Mouse (Mus musculus) forebrain, embryonic 16.5 days (tissue): ENCODE measurements around the gene Ncor2. TPM values are rescaled to one million over a fixed set of nuclear protein-coding genes. Genes with fewer than 3 reads are reported as not detected.

ENCODE experiments used
- ATAC-seq: fragments of 200-750 bp; cut with Nextera tagmentation; 2 replicates; pipeline ENCODE4 v1.8.0; 2017; ENCODE audit warnings: mild to moderate bottlenecking, moderate library complexity
- H3K27ac ChIP-seq: fragments of 300-500 bp; sonication (generic); 2 replicates; pipeline ENCODE4 v1.5.1; 2014; ENCODE audit warnings: low read length, control low read depth
- H3K27me3 ChIP-seq: fragments of 300-500 bp; sonication (generic); replicated peaks from 2 replicates; pipeline ENCODE4 v1.6.1; 2014; ENCODE audit warnings: low read length; ENCODE audit not compliant: control insufficient read depth, insufficient read depth
- H3K36me3 ChIP-seq: fragments of 300-500 bp; sonication (generic); 2 replicates; pipeline ENCODE4 v1.6.1; 2014; ENCODE audit not compliant: control insufficient read depth, insufficient read depth
- H3K4me1 ChIP-seq: fragments of 300-500 bp; sonication (generic); replicated peaks from 2 replicates; pipeline ENCODE4 v1.6.1; 2014; ENCODE audit warnings: low read length; ENCODE audit not compliant: control insufficient read depth, insufficient read depth
- H3K4me2 ChIP-seq: fragments of 300-500 bp; sonication (generic); 2 replicates; pipeline ENCODE4 v1.6.1; 2014; ENCODE audit warnings: mild to moderate bottlenecking, low read length, control low read depth
- H3K4me3 ChIP-seq: fragments of 300-500 bp; sonication (generic); replicated peaks from 2 replicates; pipeline ENCODE4 v1.5.1; 2014; ENCODE audit warnings: mild to moderate bottlenecking, low read length, control low read depth
- H3K9ac ChIP-seq: fragments of 300-500 bp; sonication (generic); replicated peaks from 2 replicates; pipeline ENCODE4 v1.6.1; 2014; ENCODE audit warnings: low read depth, low read length, control low read depth
- H3K9me3 ChIP-seq: fragments of 300-500 bp; sonication (generic); 2 replicates; pipeline ENCODE4 v1.6.1; 2016; ENCODE audit warnings: low read length; ENCODE audit not compliant: control insufficient read depth
- WGBS: fragments of 180-500 bp; shearing (Covaris S2); extraction: QIAGEN DNeasy Blood & Tissue Kit; methylation state at CpG from one replicate; pipeline ENCODE4 v1.1.7; 2014; 5-methylcytosine and 5-hydroxymethylcytosine counted together
- polyA plus RNA-seq: library from polyadenylated mRNA; unstranded; fragments of >200 nt; fragmentation: Nextera tagmentation; extraction: Ambion mirVana; gene quantifications from 2 replicates; pipeline ENCODE4 v1.2.1, GENCODE M21; 2015

The Ncor2 gene
- polyA plus RNA-seq, 1 experiment from 2014 or later = 26.5 TPM

- Histone ChIP-seq H3K27ac (no peak overlapping the region), H3K9ac (no peak overlapping the region), H3K4me3 (no peak overlapping the region), H3K9me3 (peaks cover 4% of the 10 kb centered on the region; the same call in 1 of the 2 replicates), H3K4me1 (no peaks in the 10 kb centered on the region), H3K36me3 (peaks cover 53% of the 10 kb centered on the region), H3K27me3 (no peaks in the 10 kb centered on the region), H3K4me2 (no peak overlapping the region)
- 93% methylated on average over 6 of the region's 6 CpGs for WGBS
- ATAC-seq = no peak
Observed at GRCm38 (mm10) chr5:125088076-125088475, 90.9 kb downstream of the Ncor2 start.

GRCm38 (mm10) chr5:125085097-125085617 is 93.9 kb downstream of the Ncor2 start:
- H3K9ac ChIP-seq = no peak overlapping the region
- no peak overlapping the region for H3K27ac ChIP-seq
- no peaks in the 10 kb centered on the region for H3K27me3 ChIP-seq
- no peak for ATAC-seq
- H3K36me3 ChIP-seq = peaks cover 47% of the 10 kb centered on the region
- peaks cover 16% of the 10 kb centered on the region for H3K4me1 ChIP-seq
- no peak overlapping the region for H3K4me3 ChIP-seq
- 71% methylated on average over 8 of the region's 8 CpGs for WGBS
- H3K9me3 ChIP-seq = peaks cover 4% of the 10 kb centered on the region; the same call in 1 of the 2 replicates
- no peak overlapping the region for H3K4me2 ChIP-seq

GRCm38 (mm10) chr5:125083674-125084073 is 95.3 kb downstream of the Ncor2 start:
- H3K36me3 ChIP-seq = peaks cover 38% of the 10 kb centered on the region

GRCm38 (mm10) chr5:125081318-125082101 is 97.5 kb downstream of the Ncor2 start:
- Histone ChIP-seq H3K4me2 (no peak overlapping the region), H3K27ac (peak overlapping the region; percentile 78), H3K4me3 (no peak overlapping the region), H3K9me3 (no peaks in the 10 kb centered on the region), H3K36me3 (peaks cover 32% of the 10 kb centered on the region), H3K9ac (no peak overlapping the region), H3K4me1 (peaks cover 16% of the 10 kb centered on the region), H3K27me3 (no peaks in the 10 kb centered on the region)
- WGBS = 38% methylated on average over 21 of the region's 21 CpGs
- peak; percentile 69 for ATAC-seq

More at GRCm38 (mm10) chr5:125083674-125084073, 95.3 kb downstream of the Ncor2 start:
- no peak overlapping the region for H3K9ac ChIP-seq
- no peaks in the 10 kb centered on the region for H3K27me3 ChIP-seq
- no peak for ATAC-seq
- no peak overlapping the region for H3K4me3 ChIP-seq
- H3K9me3 ChIP-seq = no peaks in the 10 kb centered on the region
- no peak overlapping the region for H3K4me2 ChIP-seq
- H3K4me1 ChIP-seq = peaks cover 16% of the 10 kb centered on the region
- WGBS = 95% methylated on average over 6 of the region's 6 CpGs
- no peak overlapping the region for H3K27ac ChIP-seq

- ATAC-seq = peak; percentile 39
- 86% methylated on average over 10 of the region's 10 CpGs for WGBS
- Histone ChIP-seq H3K4me3 (no peak overlapping the region), H3K9ac (no peak overlapping the region), H3K4me2 (no peak overlapping the region), H3K27ac (peak overlapping the region; percentile 78), H3K27me3 (no peaks in the 10 kb centered on the region), H3K36me3 (peaks cover 31% of the 10 kb centered on the region), H3K4me1 (peaks cover 16% of the 10 kb centered on the region), H3K9me3 (no peaks in the 10 kb centered on the region)
Observed at GRCm38 (mm10) chr5:125080787-125081317, 98.2 kb downstream of the Ncor2 start.

- Histone ChIP-seq H3K36me3 (peaks cover 26% of the 10 kb centered on the region), H3K27ac (peak overlapping the region; percentile 78)
- WGBS = 93% methylated on average over 4 of the region's 4 CpGs
Observed at GRCm38 (mm10) chr5:125080352-125080751, 98.7 kb downstream of the Ncor2 start.

GRCm38 (mm10) chr5:125078220-125078619 is 100.8 kb downstream of the Ncor2 start:
- WGBS = 81% methylated on average over 5 of the region's 5 CpGs
- Histone ChIP-seq H3K9me3 (no peaks in the 10 kb centered on the region), H3K4me3 (no peak overlapping the region), H3K4me1 (peaks cover 16% of the 10 kb centered on the region), H3K36me3 (peaks cover 11% of the 10 kb centered on the region), H3K27ac (no peak overlapping the region), H3K9ac (no peak overlapping the region), H3K27me3 (no peaks in the 10 kb centered on the region), H3K4me2 (no peak overlapping the region)
- no peak for ATAC-seq

More at GRCm38 (mm10) chr5:125080352-125080751, 98.7 kb downstream of the Ncor2 start:
- no peak overlapping the region for H3K9ac ChIP-seq
- no peaks in the 10 kb centered on the region for H3K27me3 ChIP-seq
- no peak overlapping the region for H3K4me3 ChIP-seq
- H3K9me3 ChIP-seq = no peaks in the 10 kb centered on the region
- H3K4me1 ChIP-seq = peaks cover 16% of the 10 kb centered on the region
- ATAC-seq = no peak
- H3K4me2 ChIP-seq = no peak overlapping the region

- Histone ChIP-seq H3K4me1 (peaks cover 6% of the 10 kb centered on the region), H3K27me3 (no peaks in the 10 kb centered on the region), H3K36me3 (peaks cover 4% of the 10 kb centered on the region), H3K4me2 (no peak overlapping the region), H3K27ac (no peak overlapping the region), H3K4me3 (no peak overlapping the region), H3K9ac (no peak overlapping the region), H3K9me3 (no peaks in the 10 kb centered on the region)
- WGBS = 73% methylated on average over 9 of the region's 9 CpGs
- no peak for ATAC-seq
Observed at GRCm38 (mm10) chr5:125076183-125076582, 102.8 kb downstream of the Ncor2 start.

- Histone ChIP-seq H3K4me3 (no peak overlapping the region), H3K9me3 (no peaks in the 10 kb centered on the region), H3K9ac (no peak overlapping the region), H3K4me2 (no peak overlapping the region), H3K27me3 (no peaks in the 10 kb centered on the region), H3K36me3 (no peaks in the 10 kb centered on the region; the same call in 1 of the 2 replicates), H3K4me1 (peaks cover 9% of the 10 kb centered on the region), H3K27ac (no peak overlapping the region)
- 88% methylated on average over 10 of the region's 10 CpGs for WGBS
- ATAC-seq = no peak
Observed at GRCm38 (mm10) chr5:125074571-125075171, 104.3 kb downstream of the Ncor2 start.
